Mouse (Mus musculus) small intestine, adult 2 months (tissue): Measurements from ENCODE around the gene Adcy2. TPM values are rescaled to one million over a fixed set of nuclear protein-coding genes. Genes with fewer than 3 reads are reported as not detected.

Experiments used
- H3K27ac ChIP-seq: fragments of 200-500 bp; 2 replicates; pipeline ENCODE4 v1.5.1; 2012; ENCODE audit warnings: low read depth, low read length, control low read depth, inconsistent platforms; ENCODE audit not compliant: insufficient read depth
- H3K27me3 ChIP-seq: fragments of 200-500 bp; 2 replicates; pipeline ENCODE4 v1.6.1; 2012; ENCODE audit warnings: mild to moderate bottlenecking, moderate library complexity, low read length, inconsistent platforms; ENCODE audit not compliant: control insufficient read depth, insufficient read depth
- H3K36me3 ChIP-seq: fragments of 200-500 bp; 2 replicates; pipeline ENCODE4 v1.6.1; 2012; ENCODE audit warnings: mild to moderate bottlenecking, low read length, control low read depth, inconsistent platforms; ENCODE audit not compliant: control insufficient read depth, insufficient read depth
- H3K4me1 ChIP-seq: fragments of 200-500 bp; 2 replicates; pipeline ENCODE4 v1.6.1; 2012; ENCODE audit warnings: low read length, inconsistent platforms, mixed read lengths; ENCODE audit not compliant: control insufficient read depth, insufficient read depth, insufficient read length
- H3K4me3 ChIP-seq: fragments of 200-500 bp; 2 replicates; pipeline ENCODE4 v1.5.1; 2012; ENCODE audit warnings: low read depth, mild to moderate bottlenecking, control low read depth, inconsistent platforms, low read length, moderate library complexity
- CTCF ChIP-seq: fragments of 200-500 bp; IDR thresholded peaks from 2 replicates; pipeline ENCODE4 v1.5.1; 2012; ENCODE audit warnings: low read depth, mild to moderate bottlenecking, control low read depth, inconsistent platforms, low read length, moderate library complexity, mixed read lengths; ENCODE audit not compliant: insufficient replicate concordance, insufficient read length; ENCODE audit errors: extremely low read depth
- POLR2A ChIP-seq: fragments of 200-500 bp; IDR thresholded peaks from 2 replicates; pipeline ENCODE4 v1.6.1; 2012; ENCODE audit warnings: low read depth, mild to moderate bottlenecking, control low read depth, inconsistent platforms, low read length, moderate library complexity
- WGBS: fragments of 180-500 bp; shearing (Covaris S2); methylation state at CpG from one replicate; pipeline ENCODE4 v1.1.7; 2018; 5-methylcytosine and 5-hydroxymethylcytosine counted together
- polyA plus RNA-seq: library from polyadenylated mRNA; depleted of rRNA; stranded (reverse); fragments of >200 nt; gene quantifications from 2 replicates; pipeline ENCODE4 v1.2.3, GENCODE M21; 2012

The Adcy2 gene
- polyA plus RNA-seq, 1 experiment, result 0.51 TPM

DNA sequence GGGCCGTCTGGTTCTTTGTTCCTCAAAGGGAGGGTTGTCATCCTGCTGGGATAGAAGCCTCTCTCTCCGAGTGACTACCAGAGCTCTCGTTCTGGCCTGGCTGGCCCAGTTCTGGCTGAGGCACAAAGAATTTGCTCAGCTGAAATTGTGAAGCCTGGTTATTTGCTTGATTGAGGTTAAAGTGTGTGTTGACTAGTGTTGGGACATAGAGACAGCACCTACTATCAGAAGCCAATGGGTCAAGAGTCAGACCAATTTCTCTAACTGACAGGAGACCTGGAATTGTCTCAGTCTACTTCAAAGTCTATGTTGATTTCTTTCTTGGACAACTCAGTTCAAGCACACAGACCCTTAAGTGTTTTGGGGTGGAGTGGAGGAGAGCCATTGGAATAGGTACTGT, 372.3 kb downstream of the Adcy2 start:
- TF ChIP-seq CTCF (no peak), POLR2A (no peak)
- no peak overlapping the region for H3K4me3 ChIP-seq
- H3K27ac ChIP-seq, result no peak overlapping the region
- 63% methylated on average over 3 of the region's 3 CpGs for WGBS
- no peaks in the 10 kb centered on the region for H3K27me3 ChIP-seq
- no peaks in the 10 kb centered on the region for H3K4me1 ChIP-seq
- H3K36me3 ChIP-seq, result no peaks in the 10 kb centered on the region

DNA sequence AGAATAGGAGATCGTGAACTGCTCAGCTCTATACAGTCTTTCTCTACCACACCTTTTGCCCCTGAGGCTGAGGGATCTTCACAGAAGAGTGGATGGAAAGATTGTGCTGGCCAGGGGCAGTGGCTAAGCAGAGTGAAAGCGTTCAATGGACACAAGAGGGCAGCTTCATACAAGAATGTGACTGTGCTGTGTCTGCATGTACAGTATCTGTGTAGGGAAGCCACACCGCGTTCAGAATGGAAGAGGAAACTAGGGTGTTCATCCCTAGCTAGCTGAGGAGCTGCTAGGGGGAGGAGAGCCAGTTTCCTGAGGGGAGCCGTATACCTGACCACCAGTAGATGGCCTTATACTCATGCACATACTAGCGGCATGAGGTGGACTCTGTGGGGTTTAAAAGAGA, 376.5 kb downstream of the Adcy2 start:
- TF ChIP-seq POLR2A, result no peak
- TF ChIP-seq CTCF, result no peak
- no peaks in the 10 kb centered on the region for H3K36me3 ChIP-seq
- no peak overlapping the region for H3K27ac ChIP-seq
- WGBS, result 54% methylated on average over 6 of the region's 6 CpGs
- H3K4me3 ChIP-seq, result no peak overlapping the region
- no peaks in the 10 kb centered on the region for H3K27me3 ChIP-seq
- no peaks in the 10 kb centered on the region for H3K4me1 ChIP-seq

GRCm38 (mm10) chr13:68607652-68608405, 391.5 kb downstream of the Adcy2 start:
- peaks cover 6% of the 10 kb centered on the region; the same call in 1 of the 2 replicates for H3K4me1 ChIP-seq
- 37% methylated on average over 21 of the region's 21 CpGs for WGBS
- H3K27me3 ChIP-seq, result no peaks in the 10 kb centered on the region
- TF ChIP-seq CTCF (no peak), POLR2A (no peak)
- H3K27ac ChIP-seq, result no peak overlapping the region
- no peaks in the 10 kb centered on the region for H3K36me3 ChIP-seq
- H3K4me3 ChIP-seq, result peak overlapping the region; percentile 25; the same call in 1 of the 2 replicates

GRCm38 (mm10) chr13:68605689-68606126, 393.6 kb downstream of the Adcy2 start:
- Histone ChIP-seq H3K4me1 (peaks cover 6% of the 10 kb centered on the region; the same call in 1 of the 2 replicates), H3K4me3 (peak overlapping the region; percentile 49), H3K36me3 (no peaks in the 10 kb centered on the region), H3K27ac (no peak overlapping the region), H3K27me3 (no peaks in the 10 kb centered on the region)
- TF ChIP-seq POLR2A (0 out of 2 replicates have a peak, but pooled peaks have one; percentile 30), CTCF (no peak)
- 3% methylated on average over 11 of the region's 11 CpGs for WGBS

GRCm38 (mm10) chr13:68603085-68603484, 396.3 kb downstream of the Adcy2 start:
- peaks cover 7% of the 10 kb centered on the region; the same call in 1 of the 2 replicates for H3K4me1 ChIP-seq
- no peak for TF ChIP-seq POLR2A
- H3K27me3 ChIP-seq, result no peaks in the 10 kb centered on the region
- H3K27ac ChIP-seq, result no peak overlapping the region
- H3K4me3 ChIP-seq, result no peak overlapping the region
- no peaks in the 10 kb centered on the region for H3K36me3 ChIP-seq
- 71% methylated on average over 6 of the region's 6 CpGs for WGBS

- H3K36me3 ChIP-seq, result no peaks in the 10 kb centered on the region
- TF ChIP-seq CTCF (no peak), POLR2A (no peak)
- H3K4me3 ChIP-seq, result no peak overlapping the region
- 28% methylated on average over 6 of the region's 6 CpGs for WGBS
- H3K27me3 ChIP-seq, result no peaks in the 10 kb centered on the region
- H3K4me1 ChIP-seq, result peaks cover 10% of the 10 kb centered on the region
- no peak overlapping the region for H3K27ac ChIP-seq
Observed at GRCm38 (mm10) chr13:68601184-68601583, 398.2 kb downstream of the Adcy2 start.

DNA sequence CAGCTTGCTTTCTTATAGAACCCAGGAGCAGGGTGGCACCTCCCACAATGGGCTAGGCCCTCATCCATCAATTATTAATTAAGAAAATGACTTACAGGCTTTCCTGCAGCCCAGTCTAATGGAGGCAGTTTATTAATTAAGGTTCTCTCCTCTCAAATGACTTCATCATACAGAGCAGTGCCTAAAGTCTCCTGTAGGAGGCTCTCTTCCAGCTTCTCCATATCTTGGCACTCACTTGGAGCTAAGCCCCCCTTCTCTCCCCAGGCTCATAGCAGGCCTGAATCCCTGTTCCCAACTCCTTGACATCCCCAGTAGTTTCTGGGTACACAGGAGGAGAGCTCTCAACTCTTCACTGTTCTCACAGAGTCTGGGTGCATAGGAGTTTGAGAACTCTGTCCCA, 400.4 kb downstream of the Adcy2 start:
- H3K27ac ChIP-seq, result no peak overlapping the region
- H3K4me3 ChIP-seq, result no peak overlapping the region
- TF ChIP-seq CTCF (peak; percentile 18; the same call in 1 of the 2 replicates), POLR2A (no peak)
- no peaks in the 10 kb centered on the region for H3K36me3 ChIP-seq
- peaks cover 9% of the 10 kb centered on the region for H3K4me1 ChIP-seq
- H3K27me3 ChIP-seq, result no peaks in the 10 kb centered on the region
